Mouse (Mus musculus) left cerebral cortex, adult 11 months (tissue): ENCODE results near the gene Shisa4.
"Not testable (repeated sequence)": the region's sequence is repeated elsewhere in the genome, so short reads cannot be mapped to it uniquely, and the experiment has no call there.

Experiments used
- DNase-seq: peaks from one replicate; pipeline ENCODE4 v3.0.0; 2022; ENCODE audit warnings: low spot score

Gene Shisa4

DNA sequence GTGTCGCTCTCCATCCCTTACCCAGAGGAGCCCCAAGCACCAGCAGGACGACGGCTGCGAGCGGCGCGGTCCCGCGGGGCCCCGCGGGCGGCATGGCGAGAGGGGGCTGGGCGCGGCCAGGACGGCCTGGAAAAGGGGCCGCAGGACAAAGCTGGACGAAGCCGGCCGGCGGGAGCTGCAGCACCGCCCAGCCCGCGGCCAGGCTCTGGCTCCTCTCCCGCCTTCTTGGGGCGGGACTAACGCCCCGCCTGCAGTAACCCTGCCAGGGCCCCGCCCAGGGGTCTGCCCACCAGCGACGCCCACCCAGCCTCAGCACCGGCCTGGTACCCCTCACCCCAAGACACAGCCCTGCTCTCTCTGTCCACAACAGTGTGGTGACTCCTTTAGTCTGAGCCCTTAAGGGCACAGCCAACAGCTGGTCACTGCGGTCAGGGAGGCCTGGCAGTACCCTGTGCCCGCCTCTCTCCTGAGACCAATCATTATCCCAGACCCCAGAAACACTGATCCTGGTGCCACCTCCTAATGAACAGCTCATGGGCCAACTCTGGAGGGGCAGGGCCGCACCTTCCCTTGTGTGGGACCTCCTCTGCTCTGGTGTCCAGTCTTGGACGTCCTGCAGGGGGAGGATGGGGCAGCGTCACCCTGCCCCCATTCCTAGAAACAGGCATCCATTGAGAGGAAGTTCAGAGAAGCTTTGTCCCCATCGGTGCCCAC, at the start of gene Shisa4:
Shisa4 (minus strand) TSS at position 370 of the 714 bp plus-strand sequence.
- no peak for DNase-seq

DNA sequence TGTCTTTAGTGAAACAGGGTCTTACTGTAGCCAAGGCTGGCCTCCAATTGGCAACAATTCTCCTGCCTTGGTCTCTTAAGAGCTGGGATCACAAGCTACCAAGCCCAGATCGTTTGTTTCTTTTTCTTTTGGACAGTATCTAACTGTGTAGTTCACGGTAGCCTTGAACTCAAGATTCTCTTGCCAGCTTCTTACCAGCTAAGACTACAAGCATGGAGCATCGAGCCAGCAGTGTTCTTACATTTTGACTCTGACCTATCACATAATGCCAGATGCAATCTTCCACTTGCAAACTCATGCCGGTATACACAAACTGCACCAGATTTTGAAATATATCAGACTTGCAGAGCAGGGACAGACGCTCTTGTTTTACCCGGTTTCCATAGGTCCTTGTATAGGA, 47.7 kb upstream of the Shisa4 start:
- no peak for DNase-seq

DNA sequence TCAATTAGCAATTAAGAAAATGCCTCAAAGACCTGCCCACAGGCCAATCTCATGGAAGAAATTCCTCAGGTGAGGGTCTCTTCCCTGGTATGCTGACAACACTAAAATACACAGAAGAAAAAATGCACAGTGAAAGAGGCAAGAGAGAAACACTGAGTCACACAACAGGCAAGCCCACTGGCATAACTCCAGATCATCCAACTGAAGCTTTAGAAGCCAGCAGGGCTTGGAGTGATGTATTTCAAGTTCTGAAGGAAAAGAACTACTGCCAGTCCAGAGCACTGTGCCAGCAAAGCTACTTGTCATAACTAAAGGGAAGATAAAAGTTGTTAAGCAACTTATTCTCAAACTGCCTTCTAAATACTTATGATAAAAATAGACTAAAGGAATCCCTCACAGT, 39.0 kb upstream of the Shisa4 start:
- no peak for DNase-seq

DNA sequence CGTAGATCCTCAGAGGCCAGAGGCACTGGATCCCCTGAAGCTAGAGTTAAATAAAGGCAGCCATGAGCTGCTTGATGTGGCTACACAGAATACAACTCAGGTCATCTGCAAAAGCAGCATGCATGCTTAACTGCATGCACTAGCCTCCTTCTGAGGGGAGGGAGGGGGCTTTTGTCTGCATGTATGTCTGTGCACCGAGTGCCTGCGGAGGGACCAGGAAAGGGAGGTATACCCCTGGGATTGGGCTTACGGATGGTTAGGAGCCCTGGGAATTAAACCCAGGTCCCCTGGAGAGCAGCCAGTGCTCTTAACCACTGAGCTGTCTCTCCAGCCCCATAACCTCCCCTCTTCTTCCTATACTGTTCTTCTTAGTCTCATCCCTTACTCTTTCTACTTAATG, 37.1 kb upstream of the Shisa4 start:
- no peak for DNase-seq

DNA sequence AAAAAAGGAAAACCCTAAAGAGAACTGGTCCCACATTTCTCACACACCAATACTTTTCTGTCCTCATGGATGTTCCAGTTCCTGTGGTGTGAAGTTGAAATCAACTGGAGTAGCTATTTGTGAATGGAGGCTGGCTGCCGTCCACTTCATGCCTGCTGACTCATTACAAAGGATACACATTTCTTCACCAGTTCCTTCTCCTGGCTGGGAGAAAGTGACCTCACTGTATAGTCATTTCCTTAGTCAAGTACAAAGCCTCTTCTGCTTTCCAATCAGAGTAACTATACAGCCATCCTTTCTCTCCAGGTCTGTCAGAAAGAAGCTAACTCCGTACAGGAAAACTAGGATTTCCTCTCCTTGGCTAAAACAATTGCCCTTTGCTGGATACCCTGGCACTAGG, 35.9 kb upstream of the Shisa4 start:
- peak; percentile 17 for DNase-seq

DNA sequence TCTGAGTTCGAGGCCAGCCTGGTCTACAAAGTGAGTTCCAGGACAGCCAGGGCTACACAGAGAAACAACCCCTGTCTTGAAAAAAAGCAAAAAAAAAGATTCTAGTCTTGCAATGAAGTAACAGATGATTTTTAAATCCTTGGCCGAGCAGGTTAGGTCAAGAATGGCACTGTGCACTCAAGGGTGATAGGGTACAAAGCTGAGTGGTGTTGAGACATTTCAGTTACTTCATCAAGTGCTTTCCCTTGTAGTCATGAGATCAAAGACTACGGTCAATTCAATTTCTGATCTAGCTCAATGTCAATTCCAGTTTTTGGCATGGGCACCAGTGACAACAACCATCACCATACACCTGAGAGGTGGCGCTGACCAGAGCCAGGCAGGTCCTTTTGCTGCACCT, 33.9 kb upstream of the Shisa4 start:
- no peak for DNase-seq

DNA sequence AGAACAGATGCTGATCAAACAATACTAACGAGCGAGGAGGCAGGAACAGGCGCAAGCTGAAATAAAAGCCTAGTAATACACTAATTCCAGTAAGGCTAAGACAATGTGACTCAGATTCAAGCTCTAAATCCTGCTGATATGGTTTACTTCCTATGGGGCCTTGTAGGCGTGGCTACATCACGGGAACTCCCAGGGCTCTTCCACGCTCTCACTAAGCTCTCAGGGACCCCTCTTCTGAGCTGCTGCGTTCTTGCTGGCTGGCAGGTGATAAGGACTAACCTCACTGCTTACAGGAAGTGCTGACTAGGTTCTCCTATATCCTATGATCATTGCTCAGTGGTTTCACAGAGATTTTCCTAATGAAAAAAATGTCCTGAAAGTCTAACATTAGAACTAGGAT, 30.3 kb upstream of the Shisa4 start:
- DNase-seq: no peak

DNA sequence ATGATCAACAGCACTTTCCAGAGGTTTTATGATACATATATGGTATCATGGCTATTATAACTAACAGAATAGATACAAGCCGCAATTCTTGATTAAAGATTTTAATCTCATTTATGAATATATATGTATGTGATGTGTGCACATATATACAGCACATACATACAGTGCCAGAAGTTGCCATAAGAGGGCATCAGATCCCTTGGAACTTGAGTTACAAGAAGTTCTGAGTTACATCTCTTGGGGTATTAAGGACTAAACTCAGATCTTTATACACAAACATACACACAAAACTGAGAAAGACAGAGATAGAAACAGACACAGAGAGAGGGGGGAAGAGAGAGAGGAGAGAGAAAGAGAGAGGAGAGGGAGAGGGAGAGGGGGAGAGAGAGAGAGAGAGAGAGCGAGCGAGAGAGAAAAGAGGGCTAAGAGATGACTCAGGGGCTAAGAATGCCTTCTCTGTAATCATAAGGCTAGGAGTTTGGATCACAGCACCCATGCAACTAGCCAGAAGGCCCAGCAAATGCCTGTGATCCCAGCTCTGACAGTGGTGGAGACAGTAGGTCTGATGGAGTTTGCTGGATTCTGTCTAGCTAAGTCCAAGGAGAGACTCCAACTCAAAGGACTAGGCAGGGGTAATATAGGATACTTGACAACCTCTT, 26.5 kb upstream of the Shisa4 start:
- no peak for DNase-seq

DNA sequence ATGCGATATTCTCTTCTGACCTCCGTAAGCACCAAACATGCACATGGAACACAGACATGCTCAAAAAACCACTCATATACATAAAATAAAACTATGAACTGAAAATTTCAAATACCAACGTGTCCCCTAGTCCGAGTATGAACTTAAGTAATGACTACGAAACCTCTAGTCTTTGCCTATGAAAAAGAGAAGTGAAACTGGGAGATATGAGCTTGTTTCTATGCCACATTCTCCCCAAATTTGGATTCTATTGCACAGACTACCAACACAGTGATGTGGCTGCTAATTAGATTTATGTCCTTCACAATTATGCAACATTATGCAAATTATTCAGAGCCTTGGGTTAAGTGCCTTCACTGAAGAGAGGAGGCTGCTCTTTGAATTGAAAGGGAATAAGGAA, 24.4 kb upstream of the Shisa4 start:
- no peak for DNase-seq

DNA sequence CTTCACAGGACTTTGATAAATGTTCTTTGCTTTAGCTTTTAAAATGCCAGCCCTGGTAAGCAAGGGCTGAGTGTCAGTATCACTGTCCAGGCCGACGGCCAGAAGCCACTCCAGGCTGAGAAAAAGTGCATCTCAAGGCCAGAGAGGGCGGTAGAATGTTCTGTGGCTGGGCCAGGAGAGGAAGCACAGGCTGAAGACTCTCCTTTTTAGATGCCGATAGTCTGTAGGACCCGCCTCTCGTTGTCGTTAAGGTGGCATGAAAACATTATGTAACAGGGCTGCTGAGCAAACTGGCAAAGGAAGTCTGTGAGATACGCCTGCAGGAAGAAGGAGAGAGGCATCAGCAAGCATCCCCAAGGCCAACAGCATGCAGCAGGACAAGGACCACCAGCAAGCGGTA, 10.1 kb upstream of the Shisa4 start:
- no peak for DNase-seq

DNA sequence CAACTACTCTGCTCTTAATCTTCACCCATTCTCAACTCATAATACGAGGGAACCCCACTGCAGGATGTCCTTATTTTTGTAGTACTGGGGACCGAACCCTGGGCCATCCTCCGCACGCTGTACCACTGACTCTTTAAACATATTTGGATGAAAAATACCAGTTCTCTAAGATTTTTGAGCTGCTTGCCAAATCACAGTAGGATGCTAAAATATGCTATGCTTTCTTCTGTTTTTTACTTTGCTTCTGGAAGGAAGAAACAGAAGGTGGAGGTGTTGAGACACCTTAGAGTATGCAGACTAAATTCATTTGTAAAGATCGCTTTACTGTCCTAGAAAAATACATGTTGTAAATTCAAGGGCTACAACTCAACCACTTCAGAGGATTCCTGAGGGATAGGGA, 9.1 kb upstream of the Shisa4 start:
- no peak for DNase-seq

DNA sequence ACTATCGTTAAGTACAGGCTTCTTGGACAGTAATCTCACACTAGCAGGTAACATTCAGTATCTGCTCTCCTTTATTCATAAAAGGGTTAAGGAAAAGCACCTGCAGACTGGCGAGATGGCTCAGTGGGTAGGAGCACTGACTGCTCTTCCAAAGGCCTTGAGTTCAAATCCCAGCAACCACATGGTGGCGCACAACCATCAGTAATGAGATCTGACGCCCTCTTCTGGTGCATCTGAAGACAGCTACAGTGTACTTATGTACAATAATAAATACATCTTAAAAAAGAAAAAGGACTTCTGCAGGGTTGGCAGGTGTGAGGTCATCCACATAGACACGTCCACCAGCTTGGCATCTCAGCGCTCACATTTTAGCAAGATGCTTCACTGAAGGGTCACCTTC, 6.5 kb upstream of the Shisa4 start:
- DNase-seq: not testable (repeated sequence)

DNA sequence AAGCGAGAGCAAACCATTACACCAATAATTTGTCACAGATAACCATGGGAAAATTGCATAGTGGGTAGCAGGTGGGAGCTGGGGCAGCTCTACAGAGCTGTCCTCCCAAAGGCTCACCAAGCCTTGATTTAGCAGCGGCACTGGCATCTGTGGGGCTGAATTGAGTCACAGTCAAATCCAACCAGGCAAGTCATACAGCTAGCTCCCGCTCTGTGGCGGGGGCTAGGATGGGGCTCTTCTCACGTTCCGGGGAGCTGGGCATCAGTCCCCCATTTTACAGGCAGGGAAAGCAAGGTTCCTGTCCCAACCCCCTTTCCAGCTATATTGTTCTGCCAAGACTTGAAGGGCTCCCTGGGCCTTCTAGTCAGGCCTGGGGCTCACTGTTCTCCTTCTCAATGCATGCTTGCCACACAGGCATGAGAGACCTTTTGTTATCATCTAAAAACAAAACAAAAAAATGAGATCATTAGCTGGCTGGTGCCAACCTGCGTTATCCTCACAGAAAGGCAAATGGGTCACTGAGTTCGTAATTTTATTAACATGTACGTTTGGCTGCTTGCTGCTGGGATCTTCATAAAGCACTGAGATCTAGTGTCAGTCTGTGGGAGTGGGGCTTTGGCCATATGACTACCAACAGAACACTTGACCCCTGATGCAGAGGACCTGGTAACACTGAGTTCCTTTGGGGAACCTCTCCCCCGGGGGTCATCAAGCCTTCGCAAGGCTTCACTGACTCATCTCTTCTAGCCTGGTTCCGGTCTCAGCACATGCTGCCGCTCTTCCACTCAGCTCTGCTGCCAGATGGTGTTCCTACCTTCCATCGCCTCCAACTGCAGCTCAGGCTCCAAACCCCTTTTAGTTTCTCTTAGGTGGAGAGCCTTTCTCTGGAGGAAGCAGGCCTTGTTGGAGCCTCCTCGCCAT, 5.3 kb upstream of the Shisa4 start:
- DNase-seq: no peak

DNA sequence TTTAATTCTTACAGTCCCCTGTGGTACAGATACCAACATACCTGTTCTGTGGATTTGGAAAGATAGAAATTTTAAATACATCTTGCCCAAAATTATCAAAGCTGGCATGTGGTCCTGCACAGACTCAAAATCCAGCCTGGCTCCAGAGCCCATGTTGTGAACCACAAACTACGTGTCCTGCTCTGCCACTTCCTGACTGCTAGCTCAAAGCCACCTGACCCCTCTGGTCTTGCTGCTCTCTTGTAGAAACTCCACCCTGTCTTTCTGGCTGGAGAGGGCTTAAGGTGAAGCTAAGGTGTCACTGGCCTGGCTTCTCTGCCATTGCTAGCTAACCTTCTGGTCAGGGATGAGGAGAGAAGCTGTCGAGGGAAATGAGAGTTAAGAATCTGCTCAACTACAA, 4.0 kb upstream of the Shisa4 start:
- DNase-seq: no peak

DNA sequence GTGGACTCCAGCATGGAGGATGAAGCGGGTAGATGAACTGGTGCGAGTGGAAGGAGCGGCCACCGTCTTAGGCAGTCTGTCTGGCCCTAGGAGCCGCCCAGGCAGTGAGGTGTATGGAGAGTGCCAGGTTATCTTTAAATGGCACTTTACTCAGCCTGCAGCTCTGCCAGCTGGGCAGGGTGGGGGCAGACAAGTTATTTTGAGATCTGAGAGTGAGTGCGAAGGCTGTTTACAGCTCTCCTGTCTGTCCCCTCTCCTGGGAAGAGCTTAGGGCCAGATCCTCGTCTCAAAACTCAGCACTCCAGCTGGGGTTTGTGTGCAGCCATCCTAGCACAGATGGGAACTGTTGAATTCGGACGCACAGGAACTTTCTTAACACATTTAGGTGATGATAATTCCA, 3.5 kb upstream of the Shisa4 start:
- DNase-seq: no peak

DNA sequence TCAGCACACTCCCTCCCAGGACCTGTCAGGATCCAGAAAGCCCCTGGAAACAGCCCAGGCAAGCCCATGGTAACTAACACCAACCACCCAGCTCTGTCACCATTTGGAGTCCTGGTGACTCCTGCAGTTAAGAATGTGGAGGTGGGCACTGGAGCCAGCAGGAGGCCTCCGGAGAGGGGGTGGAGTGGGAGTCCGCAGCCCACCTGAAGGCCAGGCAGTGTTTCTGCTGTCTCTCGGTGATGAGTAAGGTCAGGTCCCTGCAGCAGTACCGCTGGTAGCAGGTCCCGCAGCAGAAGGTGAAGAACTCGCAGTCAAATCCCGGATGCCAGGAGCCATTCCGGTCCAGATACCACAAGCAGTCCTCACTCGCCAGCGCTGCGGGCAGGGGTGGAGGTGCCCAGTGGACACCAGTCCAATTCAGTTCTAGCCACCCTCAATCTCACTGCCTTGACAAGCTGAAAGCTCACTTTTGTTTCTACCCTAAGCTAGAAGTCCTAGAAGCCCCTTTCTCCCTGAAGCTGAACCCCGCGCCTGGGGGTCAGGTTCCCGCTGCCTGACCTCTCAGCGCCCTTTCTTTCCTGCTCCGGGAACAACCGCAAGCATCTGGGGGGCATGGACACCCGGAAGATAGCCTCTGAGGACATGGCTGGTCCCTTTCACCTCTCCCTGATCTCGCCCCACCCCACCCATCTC, 716 bp downstream of the Shisa4 start:
- DNase-seq: no peak

DNA sequence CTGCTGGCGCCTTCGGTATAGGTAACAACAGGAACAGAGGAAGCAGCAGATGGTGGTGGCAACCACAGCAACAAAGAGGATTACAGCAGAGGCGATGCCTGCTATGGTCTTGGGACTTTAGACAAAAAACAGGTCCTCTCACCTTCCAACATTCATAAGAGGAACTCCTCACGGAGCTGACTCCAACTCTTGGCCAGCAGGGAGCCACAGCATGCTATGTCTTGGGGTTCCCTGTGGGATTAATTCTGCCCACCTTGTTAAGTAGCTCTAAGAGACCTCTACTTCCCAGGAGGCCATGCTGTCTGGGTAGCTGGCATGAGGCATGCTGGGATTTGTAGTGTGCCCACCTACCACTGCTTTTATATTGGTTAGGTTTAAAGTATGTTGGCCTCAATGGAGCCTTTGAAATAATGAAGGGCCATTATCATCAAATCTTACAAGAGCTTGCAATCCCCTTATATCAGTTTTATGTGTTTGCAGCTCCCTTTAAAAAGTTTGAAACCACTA, 1.8 kb downstream of the Shisa4 start:
- no peak for DNase-seq

DNA sequence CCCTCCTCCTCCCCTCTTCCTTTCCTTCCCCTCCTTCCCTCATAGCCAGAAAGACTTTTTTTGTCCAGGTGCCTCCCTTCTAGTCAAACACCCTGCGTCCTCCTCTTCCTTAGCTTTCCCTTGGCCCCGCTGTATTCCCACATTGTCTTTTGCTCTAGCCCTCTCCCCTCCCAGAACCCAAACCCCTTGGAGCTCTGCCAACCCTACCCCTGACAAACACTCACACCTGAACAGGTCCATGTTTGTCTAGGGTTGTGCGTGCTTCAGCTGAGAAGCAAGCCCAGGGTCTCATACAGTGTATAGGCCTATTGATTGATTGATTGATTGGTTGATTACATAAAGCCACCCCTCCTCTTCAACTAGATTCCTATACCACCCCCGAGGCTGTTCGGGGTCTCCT, 5.6 kb downstream of the Shisa4 start:
- DNase-seq: no peak

DNA sequence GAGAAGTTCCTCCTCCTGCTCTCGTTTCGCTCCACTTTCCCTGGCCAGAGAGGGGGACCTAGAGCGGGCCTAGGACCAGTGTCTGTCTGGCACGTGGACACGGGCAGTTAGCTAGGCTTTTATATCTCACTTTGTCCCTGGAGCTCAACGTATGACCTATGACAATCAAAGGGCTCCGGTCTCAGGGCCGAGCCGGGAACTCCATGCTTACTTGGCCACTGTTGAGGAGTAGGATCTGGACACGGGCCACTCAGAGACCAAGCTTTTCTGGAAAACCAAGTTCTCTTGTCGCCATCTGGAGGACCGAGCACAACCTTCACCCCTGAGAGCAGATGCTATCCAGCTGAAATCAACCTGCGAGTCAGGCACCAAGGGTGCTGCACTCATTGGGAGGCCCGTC, 6.1 kb downstream of the Shisa4 start:
- no peak for DNase-seq

DNA sequence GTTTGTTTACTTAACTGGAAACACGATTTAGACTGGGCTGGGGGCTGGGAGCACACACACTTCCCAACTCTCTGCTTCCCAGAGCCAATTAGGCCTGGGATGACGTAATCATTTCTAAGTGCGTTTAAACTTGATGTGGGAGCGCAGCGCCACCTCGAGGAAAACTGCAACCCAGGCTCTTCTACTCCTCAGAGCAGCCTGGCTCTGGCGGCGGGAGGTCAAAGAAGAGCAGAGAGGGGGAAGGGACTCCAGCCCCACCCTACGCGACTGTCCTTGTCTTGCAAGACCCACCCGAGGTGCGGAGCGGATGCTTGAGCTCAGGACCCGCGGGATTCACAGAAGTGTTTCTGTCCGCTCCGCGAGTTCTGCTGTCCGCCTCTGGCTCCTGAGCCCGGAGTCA, 6.8 kb downstream of the Shisa4 start:
- peak; percentile 86 for DNase-seq

DNA sequence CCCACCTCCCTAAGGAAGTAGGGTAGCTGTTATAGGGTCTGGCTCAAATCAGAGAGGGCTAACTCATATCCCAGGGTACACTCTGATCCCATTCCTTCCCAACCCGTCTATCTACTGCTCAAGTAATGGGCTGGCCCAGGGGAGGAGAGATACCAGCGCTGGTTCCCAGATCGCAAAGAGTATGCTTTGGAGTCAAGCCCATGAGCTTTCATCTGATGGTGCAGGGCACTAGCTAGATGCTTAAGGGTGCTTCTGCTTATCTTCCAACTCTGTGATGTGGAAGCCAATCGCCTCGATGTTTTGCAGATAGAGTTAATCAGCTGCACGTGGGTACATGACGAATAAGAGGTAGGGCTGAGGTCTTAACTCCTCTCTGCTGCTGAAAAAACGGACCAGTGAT, 7.4 kb downstream of the Shisa4 start:
- no peak for DNase-seq

DNA sequence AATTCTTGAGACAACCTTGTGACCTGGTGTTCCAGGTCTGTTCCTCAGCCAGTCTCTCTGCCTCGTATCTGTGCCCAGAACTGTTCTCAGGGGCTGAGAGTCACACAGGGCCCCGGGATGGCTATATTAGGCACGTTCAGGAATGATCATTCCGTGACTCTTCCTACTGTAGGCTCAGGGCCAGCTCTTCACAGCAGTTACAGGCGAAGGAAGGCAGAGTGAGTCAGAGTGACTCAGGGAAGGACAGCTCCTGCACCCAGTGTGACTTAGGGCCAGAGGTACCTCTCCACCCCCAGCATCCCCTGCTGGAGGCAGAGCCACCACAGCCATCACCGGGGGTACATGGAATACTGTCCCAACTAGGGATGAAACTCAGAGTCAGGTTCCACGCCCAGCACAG, 8.0 kb downstream of the Shisa4 start:
- no peak for DNase-seq
